Mouse (Mus musculus): ENCODE results near the gene Tectb. TPM values are rescaled to one million over a fixed set of nuclear protein-coding genes. Genes with fewer than 3 reads are reported as not detected.

Gene Tectb
- polyA plus RNA-seq, 1 experiment from 2014 or later, result 0.08 TPM

DNA sequence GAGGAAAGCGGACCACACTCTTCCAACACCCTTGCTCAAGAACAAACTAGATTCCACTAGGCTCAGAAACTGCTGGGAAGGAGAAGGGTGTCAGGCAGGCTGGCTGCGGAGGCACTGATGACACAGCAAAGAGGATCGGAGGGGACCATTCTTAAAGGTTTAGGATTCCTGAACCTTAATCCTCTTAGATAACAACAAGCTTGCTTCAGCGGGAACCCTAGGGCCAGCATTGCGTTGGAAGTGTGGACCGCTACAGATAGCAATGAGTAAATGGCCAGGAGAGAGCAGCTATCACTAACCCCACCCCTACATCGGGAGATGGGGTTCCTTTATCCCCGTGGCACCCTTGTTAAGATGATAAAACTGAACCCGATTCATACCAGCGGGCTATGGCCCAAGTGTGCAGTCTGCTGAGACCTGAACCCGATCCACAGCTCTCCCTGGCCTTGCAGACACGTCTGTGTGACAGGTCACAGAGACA, 38.2 kb downstream of the Tectb start:
- no peaks in the 10 kb centered on the region for H3K36me3 ChIP-seq
- 5% methylated on average over 12 of the region's 12 CpGs for WGBS

DNA sequence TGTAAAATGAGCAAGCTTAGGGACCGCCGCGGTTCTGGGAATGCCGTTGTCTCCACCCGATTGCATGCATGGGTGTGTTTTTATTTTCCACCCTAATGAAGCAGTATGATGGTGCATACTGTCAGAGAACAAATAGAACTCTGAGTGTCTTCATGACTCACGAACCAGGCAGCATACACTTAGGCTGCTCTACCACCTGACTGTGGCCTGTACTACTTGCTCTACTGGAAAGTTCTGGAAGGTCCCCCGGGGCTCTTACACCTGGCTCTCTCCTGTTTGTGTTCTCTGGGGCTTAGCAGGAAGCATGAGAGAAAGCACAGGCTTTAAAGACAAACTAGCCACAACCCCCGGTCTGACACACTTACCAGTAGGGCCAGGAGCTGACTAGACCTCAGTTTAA, 38.8 kb downstream of the Tectb start:
- Histone ChIP-seq H3K9me3 (no peaks in the 10 kb centered on the region), H3K27ac (0 out of 2 replicates have a peak overlapping the region, but pooled peaks have one; percentile 78), H3K27me3 (ENCODE audit: insufficient read depth, poor library complexity, severe bottlenecking) (no peaks in the 10 kb centered on the region), H3K4me3 (peak overlapping the region; percentile 59), H3K4me1 (peaks cover 17% of the 10 kb centered on the region), H3K36me3 (no peaks in the 10 kb centered on the region)
- no peak for DNase-seq (ENCODE audit: low spot score)
- WGBS, result 72% methylated on average over 8 of the region's 8 CpGs

More for the DNA sequence above, 38.2 kb downstream of the Tectb start:
- no peaks in the 10 kb centered on the region for H3K9me3 ChIP-seq
- H3K27ac ChIP-seq, result peak overlapping the region; percentile 78; the same call in 1 of the 2 replicates
- peaks cover 17% of the 10 kb centered on the region for H3K4me1 ChIP-seq
- H3K4me3 ChIP-seq, result peak overlapping the region; percentile 59
- no peaks in the 10 kb centered on the region for H3K27me3 ChIP-seq (ENCODE audit: insufficient read depth, poor library complexity, severe bottlenecking)
- no peak for DNase-seq (ENCODE audit: low spot score)

DNA sequence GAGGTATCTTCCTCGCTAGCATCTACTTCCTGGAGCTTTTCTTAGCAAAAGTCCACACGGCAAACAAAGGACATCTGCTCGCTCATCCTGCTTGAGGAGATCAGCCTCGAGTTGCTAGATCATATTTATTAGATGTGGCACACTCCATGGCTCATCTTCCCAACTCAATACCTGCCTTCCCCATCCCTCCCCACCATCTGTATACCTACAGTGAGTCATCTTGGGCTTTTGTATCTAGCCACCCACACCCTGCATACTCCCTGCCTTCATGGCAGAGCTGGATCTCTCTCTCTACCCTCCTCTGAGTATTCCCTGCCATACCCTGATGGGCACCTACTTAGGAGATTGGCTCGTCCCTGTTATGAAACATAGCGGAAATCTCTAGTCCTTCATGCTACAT, 40.7 kb downstream of the Tectb start:
- Histone ChIP-seq H3K27ac (no peak overlapping the region), H3K27me3 (ENCODE audit: insufficient read depth, poor library complexity, severe bottlenecking) (no peaks in the 10 kb centered on the region), H3K4me1 (peaks cover 17% of the 10 kb centered on the region), H3K36me3 (no peaks in the 10 kb centered on the region), H3K4me3 (no peak overlapping the region), H3K9me3 (no peaks in the 10 kb centered on the region)
- DNase-seq (ENCODE audit: low spot score), result no peak
- 82% methylated on average over 6 of the region's 6 CpGs for WGBS

DNA sequence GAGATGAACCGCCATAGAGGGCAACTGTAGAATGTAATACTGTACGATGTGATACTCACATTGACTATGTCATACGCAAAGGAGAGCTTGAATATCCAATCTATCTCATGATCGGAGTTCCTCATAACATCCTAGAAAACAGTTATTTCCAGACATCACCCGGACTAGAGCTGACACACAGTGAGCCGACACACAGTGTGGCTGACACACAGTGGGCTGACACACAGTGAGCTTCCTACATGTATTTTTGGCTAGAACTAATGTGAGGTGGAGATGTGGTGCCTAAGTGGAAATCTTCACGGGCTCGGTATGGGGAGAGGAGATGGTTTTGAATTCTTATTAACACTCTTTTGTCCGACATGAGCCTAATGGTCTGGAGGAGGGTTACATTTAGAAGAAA, 41.7 kb downstream of the Tectb start:
- Histone ChIP-seq H3K4me1 (peaks cover 16% of the 10 kb centered on the region), H3K4me3 (no peak overlapping the region), H3K27ac (no peak overlapping the region), H3K36me3 (no peaks in the 10 kb centered on the region), H3K9me3 (no peaks in the 10 kb centered on the region), H3K27me3 (ENCODE audit: insufficient read depth, poor library complexity, severe bottlenecking) (0 out of 2 replicates have a peak, but pooled peaks cover 3% of the 10 kb centered on the region)
- DNase-seq (ENCODE audit: low spot score), result no peak
- 89% methylated on average over 9 of the region's 9 CpGs for WGBS

DNA sequence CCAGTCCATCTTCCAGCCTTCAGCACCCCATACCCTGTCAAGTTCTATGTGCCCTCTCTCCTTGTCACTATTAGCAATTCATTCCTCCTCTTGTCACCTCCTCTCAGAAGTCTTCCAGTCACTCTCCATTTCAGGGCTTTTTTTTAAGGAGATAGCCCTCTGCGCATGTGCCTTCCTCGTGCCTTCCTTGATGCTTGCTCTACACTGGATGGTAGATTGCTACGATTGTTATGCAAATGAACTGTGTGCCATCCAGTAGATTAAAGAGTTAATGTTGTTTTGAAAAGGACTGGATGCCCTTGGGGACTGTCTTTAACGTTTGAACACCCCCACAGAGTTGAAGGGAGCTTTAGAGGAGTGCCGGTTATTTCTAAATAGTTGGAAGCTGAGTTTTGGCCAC, 46.1 kb downstream of the Tectb start:
- Histone ChIP-seq H3K36me3 (no peaks in the 10 kb centered on the region), H3K9me3 (no peaks in the 10 kb centered on the region), H3K27ac (no peak overlapping the region), H3K27me3 (ENCODE audit: insufficient read depth, poor library complexity, severe bottlenecking) (peaks cover 3% of the 10 kb centered on the region; the same call in 1 of the 2 replicates), H3K4me3 (no peak overlapping the region), H3K4me1 (0 out of 2 replicates have a peak, but pooled peaks cover 5% of the 10 kb centered on the region)
- WGBS, result 76% methylated on average over 5 of the region's 5 CpGs
- no peak for DNase-seq (ENCODE audit: low spot score)

DNA sequence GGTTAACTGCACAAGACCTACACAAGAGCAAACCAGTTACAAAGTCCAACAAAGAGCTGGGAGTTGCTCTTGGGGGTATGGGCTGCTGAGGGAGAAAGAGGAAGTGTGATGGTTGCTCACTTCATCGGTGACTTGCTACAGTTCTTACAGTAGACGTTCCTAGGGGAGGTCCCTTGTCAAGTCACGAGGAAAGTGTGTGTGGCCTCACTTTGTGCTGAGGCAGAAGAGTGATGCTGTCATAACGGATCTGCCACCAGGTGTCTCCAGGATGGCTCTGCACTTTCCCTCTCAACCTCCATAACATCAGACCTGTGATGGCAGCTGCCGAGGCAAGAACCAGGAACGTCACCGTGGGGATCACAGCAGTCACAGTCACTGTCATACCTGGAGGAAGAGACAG, 46.6 kb downstream of the Tectb start:
- H3K27ac ChIP-seq, result no peak overlapping the region
- H3K9me3 ChIP-seq, result no peaks in the 10 kb centered on the region
- DNase-seq (ENCODE audit: low spot score), result no peak
- no peak overlapping the region for H3K4me3 ChIP-seq
- 76% methylated on average over 7 of the region's 7 CpGs for WGBS
- H3K4me1 ChIP-seq, result 0 out of 2 replicates have a peak, but pooled peaks cover 9% of the 10 kb centered on the region
- H3K36me3 ChIP-seq, result no peaks in the 10 kb centered on the region
- H3K27me3 ChIP-seq (ENCODE audit: insufficient read depth, poor library complexity, severe bottlenecking), result peaks cover 3% of the 10 kb centered on the region; the same call in 1 of the 2 replicates

DNA sequence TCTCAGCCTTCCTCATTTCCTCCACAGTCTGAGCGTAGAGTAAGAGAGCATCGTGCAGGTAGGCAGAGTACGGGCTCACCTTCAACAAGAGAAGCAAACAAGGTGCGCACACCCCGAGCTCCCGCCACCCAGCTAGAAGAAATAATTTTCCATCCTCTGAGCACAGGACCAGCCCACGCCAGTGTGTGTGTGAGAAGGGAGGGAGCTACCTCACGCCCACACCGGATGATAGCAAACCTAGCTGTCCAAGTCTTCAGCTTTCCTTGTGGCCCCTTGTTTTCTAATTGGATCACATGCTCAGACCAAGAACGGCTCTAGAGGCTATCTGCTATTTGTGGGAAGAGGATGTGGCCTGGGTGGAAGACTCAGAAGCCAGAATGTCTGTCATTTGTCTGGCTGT, 50.5 kb downstream of the Tectb start:
- peaks cover 3% of the 10 kb centered on the region; the same call in 1 of the 2 replicates for H3K27me3 ChIP-seq (ENCODE audit: insufficient read depth, poor library complexity, severe bottlenecking)
- 0 out of 2 replicates have a peak, but pooled peaks cover 11% of the 10 kb centered on the region for H3K4me1 ChIP-seq
- no peak overlapping the region for H3K4me3 ChIP-seq
- 68% methylated on average over 10 of the region's 10 CpGs for WGBS
- no peak overlapping the region for H3K27ac ChIP-seq
- no peaks in the 10 kb centered on the region for H3K36me3 ChIP-seq
- DNase-seq (ENCODE audit: low spot score), result no peak
- no peaks in the 10 kb centered on the region for H3K9me3 ChIP-seq

DNA sequence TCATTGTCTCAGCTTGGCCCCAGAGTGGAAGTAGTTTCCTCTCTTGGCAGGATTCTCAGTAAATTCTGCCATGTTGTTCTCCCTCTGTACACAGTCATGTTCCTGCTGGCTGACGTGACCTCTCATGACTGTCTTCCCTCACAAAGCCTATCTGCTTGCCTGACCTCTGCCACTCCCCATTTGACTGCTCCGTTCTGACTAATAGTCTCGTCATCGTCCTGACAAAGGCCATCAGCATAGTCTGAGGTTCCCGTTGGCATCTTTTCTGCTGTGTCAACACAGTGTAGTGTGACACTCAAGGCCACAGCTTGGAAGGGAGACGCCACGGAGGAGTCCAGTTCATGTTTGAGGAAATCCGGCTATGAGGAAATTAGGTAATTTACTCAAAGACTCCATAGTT, 51.6 kb downstream of the Tectb start:
- Histone ChIP-seq H3K36me3 (no peaks in the 10 kb centered on the region), H3K27me3 (ENCODE audit: insufficient read depth, poor library complexity, severe bottlenecking) (no peaks in the 10 kb centered on the region; the same call in 1 of the 2 replicates), H3K27ac (no peak overlapping the region), H3K4me3 (no peak overlapping the region), H3K4me1 (0 out of 2 replicates have a peak, but pooled peaks cover 11% of the 10 kb centered on the region), H3K9me3 (no peaks in the 10 kb centered on the region)
- 55% methylated on average over 8 of the region's 8 CpGs for WGBS
- DNase-seq (ENCODE audit: low spot score), result no peak

DNA sequence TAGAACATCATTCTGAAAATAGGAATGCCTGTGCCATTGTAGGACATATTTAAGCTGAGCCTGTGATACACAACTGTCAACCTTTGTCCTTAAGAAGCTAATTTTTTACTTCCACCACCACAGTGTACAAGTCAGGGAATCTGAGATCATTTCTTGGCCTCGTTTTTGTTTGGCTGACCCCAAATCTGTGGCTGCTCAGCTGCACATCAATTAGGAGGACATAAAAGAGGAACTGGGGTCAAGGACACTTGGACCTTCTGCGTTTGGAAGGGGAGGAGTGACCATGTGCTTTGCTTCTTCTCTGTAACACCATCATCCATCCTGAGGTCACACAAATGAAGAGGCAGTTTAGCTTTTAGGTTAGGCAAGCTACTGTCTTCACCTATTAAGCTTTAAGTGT, 55.5 kb downstream of the Tectb start:
- H3K27ac ChIP-seq, result no peak overlapping the region
- no peak overlapping the region for H3K4me3 ChIP-seq
- H3K9me3 ChIP-seq, result no peaks in the 10 kb centered on the region
- WGBS, result 60% methylated on average over 2 of the region's 2 CpGs
- DNase-seq (ENCODE audit: low spot score), result no peak
- no peaks in the 10 kb centered on the region for H3K36me3 ChIP-seq
- H3K4me1 ChIP-seq, result 0 out of 2 replicates have a peak, but pooled peaks cover 9% of the 10 kb centered on the region
- H3K27me3 ChIP-seq (ENCODE audit: insufficient read depth, poor library complexity, severe bottlenecking), result peaks cover 4% of the 10 kb centered on the region; the same call in 1 of the 2 replicates

DNA sequence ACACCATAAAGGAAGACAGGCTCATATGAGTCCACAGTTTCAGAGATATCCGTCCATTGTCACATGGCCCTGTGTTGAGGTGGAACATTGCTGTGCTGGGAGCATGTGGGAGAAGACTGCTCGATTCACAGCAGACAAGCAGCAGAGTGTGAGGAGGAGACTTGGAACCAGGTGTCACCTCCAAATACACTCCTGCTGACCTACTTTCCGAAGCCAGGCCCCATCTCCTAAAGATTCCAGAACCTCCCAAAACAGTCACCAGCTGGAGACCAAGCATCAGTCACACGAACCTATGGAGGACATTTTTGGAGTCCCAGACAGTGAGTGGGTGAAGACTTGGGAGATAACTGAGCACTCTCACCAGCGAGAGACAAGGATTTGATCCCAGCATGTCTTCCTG, 56.0 kb downstream of the Tectb start:
- WGBS, result 61% methylated on average over 5 of the region's 5 CpGs
- H3K9me3 ChIP-seq, result no peaks in the 10 kb centered on the region
- no peaks in the 10 kb centered on the region for H3K36me3 ChIP-seq

DNA sequence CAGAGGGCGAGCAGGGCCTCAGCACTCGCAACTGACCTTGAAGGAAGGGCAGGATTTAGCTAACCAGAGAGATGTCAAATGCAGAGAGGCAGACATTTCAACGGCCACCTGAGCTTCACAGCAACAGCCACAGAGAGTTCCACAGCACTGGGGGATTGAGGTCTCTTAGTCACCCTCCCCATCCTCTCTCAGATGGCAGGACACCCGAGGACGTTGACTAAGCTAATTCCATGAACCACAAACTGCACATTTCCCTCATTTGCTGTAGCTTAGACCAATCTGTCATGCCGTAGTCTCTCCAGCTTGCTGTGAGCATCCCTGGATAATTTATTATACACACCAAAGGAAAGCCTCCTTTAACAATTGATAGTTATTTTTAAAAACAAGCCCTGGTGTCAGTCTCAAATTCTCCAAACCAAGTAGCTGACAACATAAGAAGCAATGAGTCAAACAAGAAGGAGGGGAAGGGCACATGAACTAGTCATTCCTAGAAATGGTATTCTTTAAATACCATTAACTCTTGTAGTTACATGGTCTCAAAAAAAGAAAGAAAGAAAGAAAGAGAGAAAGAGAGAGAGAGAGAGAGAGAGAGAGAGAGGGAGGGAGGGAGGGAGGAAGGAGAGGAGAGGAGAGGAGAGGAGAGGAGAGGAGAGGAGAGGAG, 59.4 kb downstream of the Tectb start:
- Histone ChIP-seq H3K27ac (no peak overlapping the region), H3K36me3 (no peaks in the 10 kb centered on the region), H3K9me3 (no peaks in the 10 kb centered on the region), H3K4me3 (no peak overlapping the region), H3K4me1 (peaks cover 7% of the 10 kb centered on the region; the same call in 1 of the 2 replicates), H3K27me3 (ENCODE audit: insufficient read depth, poor library complexity, severe bottlenecking) (peaks cover 8% of the 10 kb centered on the region; the same call in 1 of the 2 replicates)
- 65% methylated on average over 6 of the region's 6 CpGs for WGBS
- DNase-seq (ENCODE audit: low spot score), result no peak

More for the DNA sequence above, 56.0 kb downstream of the Tectb start:
- peaks cover 8% of the 10 kb centered on the region; the same call in 1 of the 2 replicates for H3K27me3 ChIP-seq (ENCODE audit: insufficient read depth, poor library complexity, severe bottlenecking)
- H3K4me1 ChIP-seq, result 0 out of 2 replicates have a peak, but pooled peaks cover 6% of the 10 kb centered on the region
- H3K27ac ChIP-seq, result no peak overlapping the region
- no peak for DNase-seq (ENCODE audit: low spot score)
- H3K4me3 ChIP-seq, result no peak overlapping the region

DNA sequence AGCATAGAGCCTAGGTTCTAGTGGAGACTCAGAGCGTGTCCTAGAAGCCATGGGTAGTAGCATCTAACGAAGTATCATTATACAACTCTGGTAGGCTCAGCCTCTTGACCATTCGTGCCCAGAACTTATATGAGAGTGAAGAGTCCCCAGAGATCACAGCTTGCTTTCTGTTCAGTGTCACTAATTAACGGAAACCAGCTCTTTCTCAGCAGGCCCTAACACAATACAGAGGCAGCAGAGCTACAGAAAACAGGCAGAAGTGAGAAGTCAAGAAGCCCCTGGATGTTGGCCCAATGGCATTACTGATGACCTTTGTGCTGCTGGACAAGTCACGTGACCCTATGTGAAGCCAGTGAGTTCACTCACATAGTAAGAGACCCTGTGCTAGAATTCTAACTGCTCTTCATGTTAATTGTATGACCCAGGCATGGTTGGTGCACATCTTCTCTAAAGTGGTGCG, 60.7 kb downstream of the Tectb start, which contains the start of gene Gucy2g:
Gene Gucy2g (minus strand): TSS at position 51 of the 460 bp plus-strand sequence.
- H3K9me3 ChIP-seq, result no peaks in the 10 kb centered on the region
- H3K36me3 ChIP-seq, result no peaks in the 10 kb centered on the region
- DNase-seq (ENCODE audit: low spot score), result no peak
- peaks cover 12% of the 10 kb centered on the region; the same call in 1 of the 2 replicates for H3K4me1 ChIP-seq
- H3K27ac ChIP-seq, result no peak within 1 kb of the TSS
- H3K4me3 ChIP-seq, result no peak within 1 kb of the TSS
- 72% methylated on average over 6 of the region's 6 CpGs for whole genome bisulfite sequencing
- peaks cover 12% of the 10 kb centered on the region; the same call in 1 of the 2 replicates for H3K27me3 ChIP-seq (ENCODE audit: insufficient read depth, poor library complexity, severe bottlenecking)

DNA sequence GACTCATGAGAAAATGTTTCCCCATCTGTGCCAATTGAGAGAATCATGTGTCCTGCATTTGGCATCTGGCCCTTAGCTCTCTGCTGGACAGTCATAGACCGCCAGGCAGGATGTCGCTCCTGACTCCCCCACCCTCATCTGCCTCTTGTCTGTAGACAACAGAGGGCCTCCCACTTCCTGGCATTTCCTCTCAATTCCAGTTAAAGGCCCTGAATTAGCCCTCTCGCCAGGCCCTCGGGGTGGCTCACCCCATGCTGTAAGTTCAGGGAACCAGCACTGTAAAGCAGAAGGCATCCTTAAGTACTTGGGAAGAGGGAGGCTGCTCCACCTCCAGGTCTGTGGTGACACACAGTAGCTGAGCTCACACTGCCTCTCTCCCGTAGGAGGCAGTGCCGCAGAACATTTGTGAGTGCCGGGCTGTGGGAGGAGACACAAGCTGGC, 64.3 kb downstream of the Tectb start:
- peak; percentile 81 for DNase-seq (ENCODE audit: low spot score)
- Histone ChIP-seq H3K27me3 (ENCODE audit: insufficient read depth, poor library complexity, severe bottlenecking) (peaks cover 12% of the 10 kb centered on the region; the same call in 1 of the 2 replicates), H3K4me1 (peaks cover 19% of the 10 kb centered on the region; the same call in 1 of the 2 replicates), H3K4me3 (no peak overlapping the region), H3K36me3 (no peaks in the 10 kb centered on the region), H3K27ac (peak overlapping the region; percentile 75), H3K9me3 (no peaks in the 10 kb centered on the region)
- WGBS, result 19% methylated on average over 7 of the region's 7 CpGs

Data from heart, embryonic 10.5 days (tissue).